Mouse (Mus musculus): Measurements from ENCODE around the gene 4933428M09Rik. TPM values are rescaled to one million over a fixed set of nuclear protein-coding genes. Genes with fewer than 3 reads are reported as not detected.
"Not testable (repeated sequence)": the region's sequence is repeated elsewhere in the genome, so short reads cannot be mapped to it uniquely, and the experiment has no call there.

Gene 4933428M09Rik
- polyA plus RNA-seq (2012; rRNA removed) (not detected in 2 replicates), polyA plus RNA-seq (2014; fragmentation: Nextera tagmentation; extraction: Ambion mirVana) (not detected in 2 replicates)

GRCm38 (mm10) chrX:139178928-139179327 is at the start of gene 4933428M09Rik:
Gene 4933428M09Rik, plus strand, starts transcription at chrX:139179228.
- Histone ChIP-seq H3K4me3 (replicated peaks; ENCODE audit: low read length) (no peak within 1 kb of the TSS), H3K4me2 (replicated peaks; ENCODE audit: low read depth, low read length, severe bottlenecking) (no peak within 1 kb of the TSS), H3K27ac (replicated peaks; ENCODE audit: low read depth, low read length) (no peak within 1 kb of the TSS), H3K36me3 (ENCODE audit: control insufficient read depth, insufficient read depth, low read length) (no peaks in the 10 kb centered on the region), H3K27me3 (ENCODE audit: control insufficient read depth, insufficient read depth, low read length) (no peaks in the 10 kb centered on the region), H3K9me3 (ENCODE audit: control insufficient read depth, low read length) (no peaks in the 10 kb centered on the region), H3K4me1 (ENCODE audit: control insufficient read depth, insufficient read depth, low read length) (no peaks in the 10 kb centered on the region), H3K9ac (ENCODE audit: low read depth, low read length, severe bottlenecking) (no peak within 1 kb of the TSS)
- ATAC-seq (ENCODE audit: low FRiP score, low read depth) (no peak), DNase-seq (ENCODE audit: low spot score) (no peak)
- TF ChIP-seq POLR2A (IDR thresholded peaks at IDR 0.05; ENCODE audit: borderline replicate concordance, extremely low read depth, insufficient read depth, insufficient read length) = no peak
- WGBS = 85% methylated on average over 8 of the region's 8 CpGs

GRCm38 (mm10) chrX:139134031-139134430 is 45.0 kb upstream of the 4933428M09Rik start:
- H3K27ac ChIP-seq (replicated peaks; ENCODE audit: low read depth, low read length) = no peak overlapping the region
- no peaks in the 10 kb centered on the region for H3K36me3 ChIP-seq (ENCODE audit: control insufficient read depth, insufficient read depth, low read length)
- DNase-seq (ENCODE audit: low spot score) (no peak), ATAC-seq (ENCODE audit: low FRiP score, low read depth) (no peak)
- no peaks in the 10 kb centered on the region for H3K9me3 ChIP-seq (ENCODE audit: control insufficient read depth, low read length)
- 54% methylated on average over 4 of the region's 4 CpGs for whole genome bisulfite sequencing
- TF ChIP-seq POLR2A (IDR thresholded peaks at IDR 0.05; ENCODE audit: borderline replicate concordance, extremely low read depth, insufficient read depth, insufficient read length) = no peak
- no peak overlapping the region for H3K4me2 ChIP-seq (replicated peaks; ENCODE audit: low read depth, low read length, severe bottlenecking)
- no peaks in the 10 kb centered on the region for H3K27me3 ChIP-seq (ENCODE audit: control insufficient read depth, insufficient read depth, low read length)
- no peak overlapping the region for H3K9ac ChIP-seq (ENCODE audit: low read depth, low read length, severe bottlenecking)
- H3K4me3 ChIP-seq (replicated peaks; ENCODE audit: low read length) = no peak overlapping the region
- H3K4me1 ChIP-seq (ENCODE audit: control insufficient read depth, insufficient read depth, low read length) = no peaks in the 10 kb centered on the region

- H3K4me2 ChIP-seq (replicated peaks; ENCODE audit: low read depth, low read length, severe bottlenecking); H3K9me3 ChIP-seq (ENCODE audit: control insufficient read depth, low read length); H3K4me1 ChIP-seq (ENCODE audit: control insufficient read depth, insufficient read depth, low read length); H3K27me3 ChIP-seq (ENCODE audit: control insufficient read depth, insufficient read depth, low read length); DNase-seq (ENCODE audit: low spot score); H3K36me3 ChIP-seq (ENCODE audit: control insufficient read depth, insufficient read depth, low read length); H3K9ac ChIP-seq (ENCODE audit: low read depth, low read length, severe bottlenecking); ATAC-seq (ENCODE audit: low FRiP score, low read depth); H3K4me3 ChIP-seq (replicated peaks; ENCODE audit: low read length); H3K27ac ChIP-seq (replicated peaks; ENCODE audit: low read depth, low read length): not testable (repeated sequence)
- 89% methylated on average over 3 of the region's 3 CpGs for WGBS
Measured at GRCm38 (mm10) chrX:139191506-139191905, 12.5 kb downstream of the 4933428M09Rik start.

GRCm38 (mm10) chrX:139194572-139195279 is 15.7 kb downstream of the 4933428M09Rik start:
- Histone ChIP-seq H3K4me2 (replicated peaks; ENCODE audit: low read depth, low read length, severe bottlenecking) (no peak overlapping the region), H3K9me3 (ENCODE audit: control insufficient read depth, low read length) (no peaks in the 10 kb centered on the region), H3K9ac (ENCODE audit: low read depth, low read length, severe bottlenecking) (no peak overlapping the region), H3K27me3 (ENCODE audit: control insufficient read depth, insufficient read depth, low read length) (no peaks in the 10 kb centered on the region), H3K27ac (replicated peaks; ENCODE audit: low read depth, low read length) (no peak overlapping the region; the same call in 1 of the 2 replicates), H3K4me1 (ENCODE audit: control insufficient read depth, insufficient read depth, low read length) (no peaks in the 10 kb centered on the region), H3K36me3 (ENCODE audit: control insufficient read depth, insufficient read depth, low read length) (no peaks in the 10 kb centered on the region), H3K4me3 (replicated peaks; ENCODE audit: low read length) (no peak overlapping the region)
- DNase-seq (ENCODE audit: low spot score) (peak; percentile 12), ATAC-seq (ENCODE audit: low FRiP score, low read depth) (no peak)
- 24% methylated on average over 1 of the region's 1 CpGs for WGBS
- TF ChIP-seq POLR2A (IDR thresholded peaks at IDR 0.05; ENCODE audit: borderline replicate concordance, extremely low read depth, insufficient read depth, insufficient read length) = no peak

- DNase-seq (ENCODE audit: low spot score); H3K9me3 ChIP-seq (ENCODE audit: control insufficient read depth, low read length); ATAC-seq (ENCODE audit: low FRiP score, low read depth); H3K4me3 ChIP-seq (replicated peaks; ENCODE audit: low read length); H3K36me3 ChIP-seq (ENCODE audit: control insufficient read depth, insufficient read depth, low read length); H3K4me1 ChIP-seq (ENCODE audit: control insufficient read depth, insufficient read depth, low read length); H3K9ac ChIP-seq (ENCODE audit: low read depth, low read length, severe bottlenecking); H3K27me3 ChIP-seq (ENCODE audit: control insufficient read depth, insufficient read depth, low read length); H3K4me2 ChIP-seq (replicated peaks; ENCODE audit: low read depth, low read length, severe bottlenecking); H3K27ac ChIP-seq (replicated peaks; ENCODE audit: low read depth, low read length): not testable (repeated sequence)
- 78% methylated on average over 4 of the region's 4 CpGs for WGBS
Measured at GRCm38 (mm10) chrX:139209191-139209828, 30.3 kb downstream of the 4933428M09Rik start.
